Mouse (Mus musculus): ENCODE data around the gene Ccdc88c.

Gene Ccdc88c

DNA sequence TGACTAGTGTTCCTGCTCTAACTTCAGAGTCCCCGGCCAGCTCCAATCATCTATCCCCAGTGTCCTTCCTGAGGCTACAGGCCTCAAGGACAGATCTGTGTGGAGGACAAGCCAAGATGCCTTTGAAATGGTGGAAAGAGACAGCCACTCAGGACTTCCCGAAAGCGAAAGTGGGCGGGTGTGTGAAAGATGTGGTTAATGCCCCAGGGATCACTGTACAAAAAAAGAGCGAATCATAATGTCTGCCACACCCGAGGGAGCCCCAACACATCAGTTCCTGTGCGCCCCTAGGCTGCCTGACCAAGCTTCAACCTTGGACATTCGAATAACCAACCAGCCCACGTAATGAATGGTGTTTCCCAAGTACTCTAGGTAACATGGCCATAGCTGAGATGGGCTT, 100.6 kb downstream of the Ccdc88c start:
- no peak for DNase-seq (ENCODE audit: low read depth)

DNA sequence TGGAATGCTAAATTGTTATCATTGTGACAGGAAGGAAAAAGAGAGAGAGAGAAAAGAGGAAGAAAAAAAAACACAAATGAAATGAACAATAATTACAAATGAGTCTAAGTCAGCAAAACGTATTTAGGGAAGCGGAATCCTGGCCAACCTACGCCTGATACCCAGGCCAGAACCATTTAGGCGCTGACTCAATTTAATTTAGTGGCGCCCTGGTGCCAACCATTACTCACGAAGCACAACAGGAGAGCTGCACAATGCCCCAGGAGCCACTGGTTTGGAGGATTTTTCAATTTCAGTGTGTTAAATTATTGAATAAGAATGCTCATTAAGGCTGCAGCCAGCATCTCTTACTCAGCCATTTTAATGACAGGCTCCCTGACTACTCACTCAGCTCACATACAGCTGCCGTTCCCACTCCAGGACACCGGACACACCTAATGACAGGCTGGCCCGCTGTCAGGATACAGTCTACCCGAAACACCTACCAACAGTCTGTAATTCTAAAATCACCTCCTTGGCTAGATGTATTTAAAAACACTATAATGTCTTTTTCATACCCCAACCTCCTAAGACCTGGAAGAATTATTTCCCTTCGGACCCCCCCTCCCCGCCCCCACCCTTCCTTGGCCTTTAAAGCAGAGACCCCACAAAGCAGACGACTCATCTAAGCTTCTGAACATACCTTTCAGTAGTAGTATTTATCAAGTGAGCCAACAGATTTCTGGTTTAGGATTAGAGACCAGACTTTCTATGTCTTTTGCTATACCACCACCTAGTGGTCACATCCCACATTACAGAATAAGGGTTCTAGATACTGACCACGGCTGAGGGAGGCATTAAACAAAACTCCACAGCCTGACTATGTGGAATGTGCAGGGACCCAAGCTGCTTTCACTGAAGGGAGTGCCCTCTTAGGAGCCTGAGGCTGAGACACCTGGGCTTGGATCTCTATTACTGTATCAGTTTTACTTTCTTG, 102.9 kb downstream of the Ccdc88c start:
- peak; percentile 77 for DNase-seq (ENCODE audit: low read depth)

DNA sequence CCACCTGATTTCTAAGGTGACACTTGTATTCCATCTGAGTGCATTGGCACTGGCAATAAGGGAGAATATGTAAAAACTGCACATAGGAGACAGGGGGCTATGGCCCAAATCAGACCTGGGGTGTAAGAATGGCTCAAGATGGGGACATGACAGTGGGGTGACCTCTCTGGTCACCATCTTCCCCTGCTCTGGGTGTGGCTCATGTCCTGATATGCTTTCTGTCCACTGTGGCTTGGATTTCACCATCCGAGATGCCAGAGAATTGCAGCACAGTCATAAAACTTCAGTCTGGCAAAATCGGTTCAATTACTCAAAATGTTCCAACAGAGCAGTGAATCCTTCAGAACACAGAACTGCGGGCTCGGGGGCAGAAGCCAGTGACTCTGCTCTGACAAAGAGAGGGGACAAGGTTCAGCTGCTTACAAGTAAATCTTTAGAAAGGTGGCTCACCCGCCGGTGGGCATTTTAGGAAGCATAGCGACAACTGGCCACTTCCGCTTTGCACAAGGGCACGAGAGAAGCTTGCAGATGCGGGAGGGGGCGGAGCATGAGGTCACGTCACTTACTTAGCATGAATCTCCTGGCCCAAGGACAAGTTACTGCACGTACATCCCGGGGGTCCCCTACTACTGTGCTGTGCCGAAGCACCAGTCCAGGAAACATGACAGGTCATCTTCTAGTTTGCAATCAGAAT, 104.1 kb downstream of the Ccdc88c start:
- peak; percentile 30 for DNase-seq (ENCODE audit: low read depth)

DNA sequence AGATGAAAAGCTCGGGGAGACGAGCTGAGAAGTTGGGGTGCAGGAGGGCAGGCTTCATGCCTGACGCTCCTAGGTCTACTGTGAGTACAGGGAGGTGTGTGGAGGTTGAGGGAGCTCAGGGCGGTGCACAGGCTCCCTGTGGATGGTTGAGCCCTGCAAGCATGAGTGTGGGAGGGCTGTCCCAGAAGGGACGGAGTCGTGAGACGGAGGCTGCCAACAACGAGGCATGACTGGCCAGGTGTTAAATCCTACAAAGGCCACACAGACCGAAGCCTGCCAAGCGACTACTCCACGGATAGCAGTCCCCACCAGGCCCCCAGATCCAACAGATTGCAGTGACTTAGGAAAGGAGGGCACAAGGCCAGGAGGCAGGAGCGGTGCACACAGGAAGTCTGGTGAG, 118.1 kb downstream of the Ccdc88c start:
- no peak for DNase-seq (ENCODE audit: low read depth)

DNA sequence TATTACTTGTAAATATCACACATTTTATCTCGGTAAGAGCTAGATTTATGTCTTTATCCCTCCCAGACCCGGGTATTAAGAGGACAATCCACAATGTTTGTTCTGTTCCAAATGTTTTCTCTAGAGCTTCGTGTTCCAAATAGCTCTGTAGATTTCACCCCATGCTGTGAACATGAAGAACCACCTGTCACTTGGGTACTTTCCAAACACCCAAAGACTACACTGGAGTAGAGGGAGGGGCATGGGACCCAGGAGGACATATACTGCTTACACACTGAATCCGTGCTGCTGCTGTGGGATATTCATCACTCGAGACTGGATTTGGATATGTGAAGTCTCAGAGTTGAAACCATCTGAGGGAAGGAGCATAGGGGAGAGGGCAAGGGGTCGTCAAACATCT, 119.1 kb downstream of the Ccdc88c start:
- no peak for DNase-seq (ENCODE audit: low read depth)

DNA sequence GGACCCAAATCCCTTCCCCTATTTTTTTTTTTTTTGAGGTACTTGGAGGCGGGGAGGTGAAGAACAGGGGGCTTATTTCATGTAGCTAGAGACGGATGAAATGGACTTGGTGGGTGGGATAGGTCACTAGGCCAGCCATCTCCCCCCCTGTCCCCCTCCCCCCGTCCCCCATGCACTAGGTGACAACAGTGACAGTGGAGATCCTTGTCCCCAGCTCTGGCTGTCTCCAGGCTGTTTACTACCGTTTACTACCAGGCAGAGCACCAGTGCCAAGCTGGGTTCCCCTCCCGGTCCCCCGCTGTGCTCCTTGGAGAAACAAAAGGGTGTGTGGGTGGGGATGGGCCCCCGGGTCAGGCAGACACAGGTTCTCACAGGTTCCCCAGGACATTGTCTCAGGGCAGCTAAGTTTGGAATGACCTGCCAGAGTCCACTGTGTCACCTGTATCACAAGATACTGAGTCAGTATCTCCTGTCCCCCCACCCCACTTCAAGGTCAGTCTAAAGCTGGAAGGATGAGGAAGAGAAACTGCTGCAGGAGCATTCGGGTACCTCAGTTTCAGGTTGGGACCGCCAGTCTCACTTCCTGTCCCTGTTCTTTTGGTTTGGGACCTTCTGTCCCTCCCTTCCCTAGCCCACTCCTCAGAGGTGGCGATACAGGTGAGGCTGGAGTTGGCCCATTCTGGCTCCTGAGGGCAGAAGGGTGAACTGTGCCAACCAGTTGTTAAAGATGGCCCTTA, 120.4 kb downstream of the Ccdc88c start:
- DNase-seq (ENCODE audit: low read depth) = no peak

DNA sequence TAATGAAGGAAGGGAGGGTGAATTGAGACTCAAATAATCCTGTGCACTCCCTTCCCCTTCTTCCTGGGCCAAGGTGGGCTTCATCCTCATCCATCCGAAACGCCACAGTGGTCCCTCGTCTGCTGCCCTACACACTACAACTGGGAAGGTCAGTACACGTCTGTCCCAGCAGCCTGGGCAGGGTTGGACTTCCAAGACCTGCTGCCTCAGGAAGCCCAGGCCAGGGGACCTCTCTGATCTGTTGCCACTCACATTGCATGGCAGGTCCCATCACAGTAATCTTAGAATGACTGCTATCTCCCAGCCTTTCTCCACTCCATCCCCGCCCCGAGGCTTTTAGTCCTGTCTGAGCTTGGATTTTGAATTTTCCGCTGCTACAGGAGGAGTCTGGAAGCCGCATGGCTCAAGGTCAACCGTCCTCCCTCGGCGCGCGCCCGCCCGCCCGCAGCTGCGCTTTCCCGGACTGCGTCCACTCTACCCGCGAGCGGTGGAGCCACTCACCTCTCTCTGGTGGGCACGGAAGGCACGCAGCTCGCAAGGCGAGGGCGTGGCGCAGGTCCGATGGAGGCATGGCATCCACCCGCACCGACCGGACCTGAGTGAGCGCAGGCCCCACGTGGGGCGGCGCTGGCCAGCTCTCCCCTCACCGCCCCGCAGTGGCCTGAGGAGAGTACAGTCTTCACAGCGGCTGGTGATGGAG, 121.1 kb downstream of the Ccdc88c start, which contains the start of gene Gpr68:
Gene Gpr68 (minus strand): TSS at position 601 of the 700 bp plus-strand sequence.
- no peak for DNase-seq (ENCODE audit: low read depth)

DNA sequence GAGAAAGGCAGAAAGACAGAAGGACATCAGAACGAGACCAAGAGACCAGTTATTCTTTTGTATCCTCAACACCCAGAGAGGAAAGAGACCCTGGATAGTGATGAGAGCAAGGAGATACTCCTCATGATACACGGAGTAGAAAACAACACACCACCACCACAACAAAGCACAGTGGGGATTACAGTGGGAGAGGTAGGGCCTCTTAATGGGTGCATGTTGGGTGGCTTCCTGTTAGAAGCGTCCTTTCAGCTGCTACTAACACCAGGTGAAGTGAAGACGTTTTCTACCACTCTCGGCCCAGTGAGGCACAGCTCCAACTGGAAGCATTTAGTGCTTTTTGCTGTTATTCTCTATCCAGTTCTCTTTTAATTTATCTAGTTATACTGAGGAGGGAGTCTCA, 122.0 kb downstream of the Ccdc88c start:
- DNase-seq (ENCODE audit: low read depth) = no peak

DNA sequence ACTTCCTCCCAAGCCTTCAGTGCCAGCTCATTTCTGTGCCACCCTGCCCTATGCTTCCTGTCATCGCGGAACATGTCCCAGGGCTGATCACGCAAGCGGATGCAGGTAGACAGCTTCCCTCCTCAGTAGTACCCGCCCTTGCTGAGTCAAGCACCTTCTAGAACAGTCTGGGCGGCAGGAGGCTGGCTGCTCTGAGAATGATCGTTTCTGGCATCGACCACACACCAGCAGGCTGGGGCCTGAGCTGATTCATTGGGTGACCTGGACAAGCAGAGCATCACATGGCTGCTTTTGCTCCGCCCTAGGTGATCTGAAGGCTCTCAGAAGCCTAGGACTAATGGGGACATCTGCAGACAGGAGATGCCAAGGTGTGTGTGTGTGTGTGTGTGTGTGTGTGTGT, 125.1 kb downstream of the Ccdc88c start:
- DNase-seq (ENCODE audit: low read depth) = peak; percentile 9

DNA sequence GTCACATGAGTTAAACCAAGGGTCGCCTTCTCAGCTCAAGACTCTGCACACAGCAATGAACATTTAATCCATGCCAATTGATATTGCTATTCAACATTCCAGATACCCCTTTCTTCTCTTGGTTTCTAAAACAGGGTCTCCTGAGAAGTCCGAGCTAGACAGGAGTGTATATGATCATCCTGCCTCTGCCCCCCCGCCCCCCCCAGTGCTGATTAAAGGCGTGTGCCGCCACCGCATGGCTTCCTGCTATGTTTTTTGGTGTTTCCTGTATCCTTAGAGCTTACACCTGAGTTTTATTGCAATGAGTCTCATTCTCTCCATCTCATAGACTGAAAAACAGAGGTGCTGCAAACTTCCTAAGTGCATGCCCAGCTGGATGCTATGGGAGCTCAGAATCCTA, 127.5 kb downstream of the Ccdc88c start:
- DNase-seq (ENCODE audit: low read depth) = no peak

DNA sequence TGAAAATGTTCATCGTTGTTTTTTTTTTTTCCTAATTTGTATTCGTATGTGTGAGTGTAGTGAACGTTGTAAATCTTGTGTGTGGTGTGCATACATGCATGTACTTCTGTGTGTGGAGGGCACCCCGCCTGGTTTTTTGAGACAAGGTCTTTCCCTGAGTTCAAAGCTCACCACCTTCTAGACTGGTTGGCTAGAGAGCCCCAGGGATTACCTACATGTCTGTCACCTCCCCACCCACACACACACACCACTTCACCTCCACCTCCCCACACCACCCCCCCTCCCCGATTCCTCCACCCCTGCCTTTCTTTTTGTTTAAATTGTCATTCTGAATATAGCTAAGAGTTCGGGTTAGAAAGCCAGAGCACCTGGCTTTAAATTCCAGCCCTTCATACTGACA, 128.0 kb downstream of the Ccdc88c start:
- no peak for DNase-seq (ENCODE audit: low read depth)

DNA sequence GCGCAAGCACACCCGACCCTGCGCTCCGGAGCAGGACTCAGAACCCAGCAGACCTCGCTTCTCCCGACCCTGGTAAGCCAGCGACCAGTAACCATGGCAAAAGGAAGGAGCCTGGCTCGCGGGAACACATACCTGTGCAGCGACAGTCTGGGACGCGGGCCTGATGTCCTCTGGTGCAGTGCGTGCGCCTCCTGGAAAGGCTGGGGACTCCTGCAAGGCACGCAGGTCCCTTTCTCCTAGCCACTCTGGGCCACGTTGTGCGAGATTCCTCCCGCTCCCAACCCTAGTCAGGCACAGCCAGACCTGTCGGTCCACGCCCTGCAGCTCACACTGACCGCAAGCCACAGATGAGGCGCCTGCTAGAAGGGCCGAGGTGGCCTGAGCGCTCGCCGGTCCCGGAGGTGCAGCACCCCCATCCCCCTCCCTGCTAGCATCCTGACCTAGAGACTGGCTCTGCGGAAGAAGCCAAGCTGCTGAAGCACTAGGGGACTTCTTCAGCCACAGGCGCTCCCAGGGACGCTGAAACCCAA, 129.7 kb downstream of the Ccdc88c start:
- DNase-seq (ENCODE audit: low read depth) = no peak

DNA sequence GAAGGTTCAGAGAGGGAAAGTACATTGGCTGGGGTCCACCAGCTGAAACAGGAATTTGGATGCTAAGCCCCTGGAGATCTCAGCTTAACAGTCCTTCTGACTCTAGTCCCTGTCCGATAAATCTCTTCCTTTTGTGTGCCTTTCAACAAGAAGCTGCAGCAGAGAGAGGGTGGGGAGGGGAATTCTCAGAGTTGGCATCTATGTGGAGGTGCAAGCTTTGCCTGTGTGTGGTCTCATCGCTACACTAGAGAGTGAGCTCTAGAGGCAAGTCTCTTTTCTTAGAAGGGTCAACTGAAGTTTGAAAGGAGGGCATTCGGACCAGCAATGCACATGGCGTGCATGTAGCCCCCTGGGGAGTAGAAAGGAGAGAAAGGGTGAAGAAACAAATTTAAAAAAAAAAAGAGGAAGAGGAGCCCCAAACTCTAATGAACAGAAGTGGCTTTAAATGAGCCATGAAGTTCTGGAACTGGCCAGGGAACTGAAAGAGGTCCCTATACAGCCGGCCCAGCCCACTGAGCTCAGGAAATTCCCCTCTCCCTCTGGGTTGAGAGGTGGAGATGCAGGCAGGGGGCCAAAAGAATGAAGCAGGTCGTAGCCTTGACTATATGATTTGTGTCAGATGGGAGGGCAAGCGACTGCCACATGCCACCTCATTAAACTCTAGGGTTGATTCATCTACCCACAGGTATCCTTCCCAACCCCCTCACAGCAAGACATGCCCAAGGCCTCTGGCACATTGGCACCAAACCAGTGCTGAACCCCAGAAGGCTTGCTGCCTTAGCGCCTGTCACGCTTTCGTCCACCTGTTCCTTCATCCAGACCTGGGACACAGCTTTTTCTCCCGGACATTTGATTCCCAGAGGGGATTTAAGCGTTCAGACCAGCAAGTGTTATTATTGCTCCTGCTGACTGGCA, 130.9 kb downstream of the Ccdc88c start:
- DNase-seq (ENCODE audit: low read depth) = no peak

DNA sequence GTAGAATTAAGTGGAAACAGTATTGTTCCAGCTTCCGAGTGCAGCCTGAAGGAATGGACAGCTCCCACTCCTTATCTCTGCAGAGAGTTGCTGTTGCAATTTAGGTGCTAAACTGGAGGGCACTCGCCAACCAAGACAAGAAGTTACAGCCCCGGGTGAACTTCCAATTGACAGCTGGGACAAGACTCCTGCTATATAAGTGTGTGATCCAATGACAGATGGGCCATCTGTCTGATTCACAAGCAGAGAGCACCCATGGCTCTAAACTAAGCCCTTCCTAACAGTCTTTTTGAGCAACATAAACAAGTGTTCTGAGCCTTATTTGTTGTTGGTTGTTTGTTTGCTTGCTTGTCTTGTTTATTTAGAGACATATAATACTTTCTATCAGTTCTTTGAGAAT, 132.2 kb downstream of the Ccdc88c start:
- no peak for DNase-seq (ENCODE audit: low read depth)

DNA sequence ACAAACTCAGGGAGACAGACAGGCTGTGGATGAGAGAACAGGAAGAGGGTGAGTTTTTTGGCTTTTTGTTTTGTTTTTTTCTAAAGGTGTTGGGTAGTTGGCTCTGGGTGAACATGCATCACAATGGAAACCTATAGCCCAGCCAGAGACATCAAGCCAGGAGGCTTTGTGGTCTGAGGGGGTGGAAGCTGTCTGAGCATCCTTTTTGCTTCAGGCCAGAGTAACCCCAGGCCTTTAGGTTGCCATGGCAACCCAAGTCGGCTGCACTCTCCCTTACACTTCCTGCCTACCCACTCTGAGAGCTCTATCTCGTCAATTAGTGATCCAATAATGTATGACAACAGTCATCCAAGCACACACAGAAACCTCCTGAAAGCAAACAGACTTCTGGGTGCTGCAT, 133.4 kb downstream of the Ccdc88c start:
- no peak for DNase-seq (ENCODE audit: low read depth)

DNA sequence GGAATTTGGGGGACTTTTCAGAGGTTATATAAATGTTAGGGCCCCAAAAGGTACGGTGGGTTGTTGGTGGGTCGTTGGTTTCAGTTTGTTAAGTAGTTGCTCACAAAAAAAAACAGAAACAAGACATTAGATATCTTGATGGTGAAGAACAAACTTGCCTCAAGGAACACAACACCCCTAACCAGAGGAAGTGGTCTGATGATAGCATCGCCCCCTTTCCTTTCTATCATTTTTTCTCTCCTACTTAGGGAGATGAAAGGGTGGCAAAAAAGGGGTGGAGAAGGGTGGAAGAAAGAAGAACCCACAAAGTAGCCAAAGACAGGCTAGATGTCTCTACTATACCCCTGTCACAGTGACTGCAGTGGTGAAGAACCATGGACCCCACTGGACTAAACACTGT, 138.3 kb downstream of the Ccdc88c start:
- DNase-seq (ENCODE audit: low read depth) = peak; percentile 42

DNA sequence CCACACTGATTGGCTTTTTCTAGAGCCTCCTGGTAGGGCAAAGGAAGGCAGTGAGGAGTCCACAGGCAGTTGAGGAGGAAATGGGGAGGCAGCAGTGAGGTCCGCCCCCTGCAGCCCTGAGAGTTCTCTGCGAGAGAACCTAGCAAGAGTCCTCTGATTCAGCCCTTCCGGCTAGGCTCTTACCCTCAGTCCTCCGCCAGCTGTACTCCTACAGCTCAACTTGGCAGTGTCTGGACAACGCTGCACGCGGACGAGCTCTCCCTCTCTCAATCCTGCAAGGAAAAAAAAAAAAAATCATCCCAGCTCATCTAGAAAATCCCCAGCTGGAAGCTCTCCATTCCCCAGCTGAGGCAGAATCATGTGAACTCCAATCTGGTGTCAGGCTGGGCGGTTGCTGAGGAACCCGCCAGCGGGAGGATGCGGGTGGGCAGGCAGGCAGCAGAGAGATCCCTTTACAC, 141.0 kb downstream of the Ccdc88c start:
- peak; percentile 46 for DNase-seq (ENCODE audit: low read depth)

DNA sequence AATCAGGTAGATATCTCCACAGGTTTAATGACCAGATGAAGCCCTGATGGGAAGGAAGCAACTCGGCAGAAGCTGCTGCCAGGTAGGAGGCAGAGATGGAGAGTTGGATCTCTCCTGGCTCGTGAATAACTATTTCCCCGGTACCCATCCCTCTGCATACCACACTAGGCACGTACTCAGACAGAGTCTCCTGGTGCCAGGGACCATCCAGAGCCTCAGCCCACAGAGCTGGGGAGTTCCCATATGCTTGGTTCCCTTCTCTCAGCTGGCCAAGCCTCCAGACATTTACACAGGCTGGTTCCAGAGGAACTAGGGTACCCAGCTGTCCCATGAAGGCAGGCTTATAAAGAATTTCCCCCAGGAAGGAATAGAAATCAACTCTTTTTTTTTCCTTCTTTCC, 142.0 kb downstream of the Ccdc88c start:
- no peak for DNase-seq (ENCODE audit: low read depth)

DNA sequence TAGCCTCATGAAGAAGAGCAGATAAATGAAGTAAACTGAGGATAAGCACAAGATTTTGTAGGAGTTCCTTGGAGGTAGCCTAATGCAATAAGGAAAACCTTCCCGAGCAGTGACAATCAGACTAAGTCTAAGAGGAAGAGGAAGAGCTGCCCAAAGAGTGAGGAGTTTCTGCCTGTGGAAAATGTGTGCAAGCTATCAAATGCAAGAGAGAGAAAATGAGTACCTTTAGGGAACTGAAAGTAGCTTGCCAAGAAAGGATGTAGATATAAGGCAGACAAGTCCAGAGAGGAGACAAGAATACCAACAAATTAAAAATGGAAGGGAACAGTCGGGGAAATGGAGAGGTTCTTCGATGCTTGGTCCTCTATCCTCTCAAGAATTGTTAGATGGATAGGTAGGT, 143.3 kb downstream of the Ccdc88c start:
- DNase-seq (ENCODE audit: low read depth) = no peak

DNA sequence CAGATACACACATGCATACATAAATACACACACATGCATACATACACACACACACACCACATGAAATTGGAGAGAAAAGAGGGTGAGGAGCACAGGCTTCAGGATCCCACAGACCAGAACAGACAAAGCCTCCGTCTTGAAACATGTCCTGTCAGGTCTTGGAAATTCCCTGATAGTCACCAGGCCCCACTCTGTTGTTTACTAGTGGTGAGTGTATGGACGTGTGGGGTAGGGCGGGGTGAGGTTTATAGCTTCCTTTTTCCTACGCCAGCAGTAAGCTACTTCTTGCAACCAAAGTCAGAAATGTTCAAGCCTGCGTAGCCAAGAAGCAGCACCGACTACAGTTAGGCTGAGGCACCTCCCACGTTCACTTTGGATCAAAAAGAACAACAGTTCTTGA, 145.7 kb downstream of the Ccdc88c start:
- peak; percentile 18 for DNase-seq (ENCODE audit: low read depth)

All from 416B (cell line).